In the genomic region with DNA sequence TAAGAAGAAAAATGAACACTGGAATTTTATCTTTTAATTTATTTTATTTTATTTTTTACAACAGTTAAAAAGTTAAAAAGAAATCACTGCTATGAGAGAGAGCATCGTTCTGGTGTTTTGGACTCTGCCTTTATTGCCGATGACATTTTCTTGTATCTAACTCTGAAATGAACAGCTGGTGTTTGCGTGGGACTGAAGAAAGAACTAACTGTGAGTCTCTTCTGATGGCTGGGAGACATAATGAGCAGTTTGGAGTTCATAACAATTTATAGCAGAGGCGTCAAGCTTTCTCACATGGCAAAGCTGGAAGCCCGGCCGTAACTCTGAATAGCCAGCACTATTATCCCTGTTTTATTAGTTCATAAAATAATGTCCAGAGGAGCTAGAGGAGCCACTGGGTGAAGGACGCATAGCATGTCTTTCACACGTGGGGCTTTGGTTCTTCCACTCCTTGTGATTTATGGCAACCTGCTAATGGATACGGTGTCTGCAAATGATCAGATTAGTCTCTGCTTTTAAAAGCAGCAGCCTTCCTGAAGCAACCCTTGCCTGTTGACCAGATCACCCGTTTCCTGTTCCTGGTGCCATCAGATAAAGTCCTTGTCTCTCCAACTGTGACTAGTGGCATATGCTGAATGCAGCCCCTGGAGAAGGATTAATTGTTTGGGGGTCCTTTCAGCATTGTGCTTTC, we compare ENCODE assay signal across 17 mouse cellular contexts. TPM values are rescaled to one million over a fixed set of nuclear protein-coding genes. Genes with fewer than 3 reads are reported as not detected.
DNase-seq lines count a peak whose midpoint lies in the region; ATAC-seq lines count a peak whose summit lies in the region.
"Had no signal": no experiment of that assay in that cellular context is flagged by ENCODE, and none has a peak within 500 bp of the region (broad histone marks: within the 10 kb centered on the region; RNA-seq: fewer than 3 reads in every experiment).

No protein-coding gene starts in this region.

- 46% methylated on average over 10 of the region's 10 CpGs for WGBS in forebrain, embryonic 15.5 days
- WGBS in forebrain, embryonic 11.5 days: 86% methylated on average over 10 of the region's 10 CpGs

- no peak for DNase-seq in forebrain, embryonic 11.5 days (ENCODE audit: low spot score)
- DNase-seq in left cerebral cortex, adult 9 months (ENCODE audit: low spot score in 2 of 2): peak; percentile 30 to 55
- no peak for DNase-seq in left cerebral cortex, postnatal 10 days (ENCODE audit: extremely low spot score in 1 of 2, low spot score in 2 of 2)
- DNase-seq in brain, embryonic 18.5 days (ENCODE audit: low read depth, low spot score): peak; percentile 18
- peak; percentile 12 for DNase-seq in mesoderm, embryonic 11.5 days (ENCODE audit: low read depth, low spot score)
- DNase-seq in cerebellum, adult 11-12 months: no peak
- DNase-seq: cerebellum, adult 2 months; embryo, embryonic 11 days; gastrocnemius, postnatal 10 days; kidney, postnatal 36 days had no signal

- H3K4me2 ChIP-seq in forebrain, embryonic 15.5 days (replicated peaks): no peak overlapping the region
- no peak overlapping the region for H3K4me2 ChIP-seq in forebrain, embryonic 11.5 days (ENCODE audit: low read depth, low read length, severe bottlenecking)
- H3K4me2 ChIP-seq: heart, embryonic 11.5 days; liver, embryonic 11.5 days; midbrain, embryonic 11.5 days had no signal

- H3K27me3 ChIP-seq in forebrain, embryonic 15.5 days: no peaks in the 10 kb centered on the region
- H3K27me3 ChIP-seq in forebrain, embryonic 11.5 days (ENCODE audit: control insufficient read depth, insufficient read depth, low read length): no peaks in the 10 kb centered on the region

- H3K27ac ChIP-seq in forebrain, embryonic 15.5 days (replicated peaks): peak overlapping the region; percentile 1; the same call in 1 of the 2 replicates
- no peak overlapping the region for H3K27ac ChIP-seq in forebrain, embryonic 11.5 days (ENCODE audit: low read depth, low read length)

- no peaks in the 10 kb centered on the region for H3K36me3 ChIP-seq in forebrain, embryonic 15.5 days
- H3K36me3 ChIP-seq in forebrain, embryonic 11.5 days (ENCODE audit: control insufficient read depth, insufficient read depth, low read length): no peaks in the 10 kb centered on the region

- intact Hi-C loops in left cerebral cortex, postnatal 10 days (cut with DNase I): no loop called here

- H3K4me3 ChIP-seq in forebrain, embryonic 15.5 days: no peak overlapping the region
- no peak overlapping the region for H3K4me3 ChIP-seq in forebrain, embryonic 11.5 days (ENCODE audit: low read depth, low read length)

- no peaks in the 10 kb centered on the region for H3K9me3 ChIP-seq in forebrain, embryonic 15.5 days
- no peaks in the 10 kb centered on the region for H3K9me3 ChIP-seq in forebrain, embryonic 11.5 days (ENCODE audit: control insufficient read depth, low read length)

- H3K9ac ChIP-seq in forebrain, embryonic 15.5 days (replicated peaks): no peak overlapping the region
- H3K9ac ChIP-seq in forebrain, embryonic 11.5 days (ENCODE audit: low read length): no peak overlapping the region

- ATAC-seq in forebrain, embryonic 15.5 days (replicated peaks): peak; percentile 38; the same call in 1 of the 2 replicates
- ATAC-seq in forebrain, embryonic 11.5 days (replicated peaks; ENCODE audit: low FRiP score): no peak
- ATAC-seq: inflammation-experienced regulatory T-cells, adult 6 months had no signal

- H3K4me1 ChIP-seq in forebrain, embryonic 15.5 days: peaks cover 11% of the 10 kb centered on the region
- H3K4me1 ChIP-seq in forebrain, embryonic 11.5 days (replicated peaks; ENCODE audit: control insufficient read depth, insufficient read depth, low read length): no peaks in the 10 kb centered on the region; the same call in 1 of the 2 replicates

RNA-seq across cellular contexts. Expression of a gene that starts 26.4 kb away (rescaled TPM):
- 0.08 TPM in 1 of 2 replicates, not detected in the other for polyA plus RNA-seq in forebrain, embryonic 15.5 days (2015; fragmentation: Nextera tagmentation; extraction: Ambion mirVana)
- not detected in 2 replicates for polyA plus RNA-seq in forebrain, embryonic 11.5 days (2014; fragmentation: Nextera tagmentation; extraction: Ambion mirVana)
- total RNA-seq in left cerebral cortex, postnatal 10 days (2021): 1 to 10 TPM in 1 of 2 experiments, under 1 TPM in 1; 0.84 to 1.3 TPM
- total RNA-seq: hematopoietic stem cell, adult 5-6 weeks had no signal
- polyA plus RNA-seq: cerebellum, adult 2 months; inflammation-experienced regulatory T-cells, adult 6 months; liver, embryonic 11.5 days; lung, embryonic 16.5 days; midbrain, embryonic 11.5 days had no signal

RNA-seq across cellular contexts. Expression of a gene that starts 33.9 kb away (rescaled TPM):
- polyA plus RNA-seq in forebrain, embryonic 15.5 days (2015; fragmentation: Nextera tagmentation; extraction: Ambion mirVana): 12.9 and 14.3 TPM in 2 replicates
- 26.5 and 27.9 TPM in 2 replicates for polyA plus RNA-seq in forebrain, embryonic 11.5 days (2014; fragmentation: Nextera tagmentation; extraction: Ambion mirVana)
- 10 to 100 TPM; 22.5 to 22.6 TPM for total RNA-seq in left cerebral cortex, postnatal 10 days (2021)

Comparison
In these comparisons a context has a peak if more than half of its experiments do, and no peak if none do; other contexts are left out.
1. DNase-seq: peak in left cerebral cortex, adult 9 months (2 of 2), brain, embryonic 18.5 days (single experiment) and mesoderm, embryonic 11.5 days (single experiment); none in forebrain, embryonic 11.5 days (single experiment), left cerebral cortex, postnatal 10 days (0 of 2) and cerebellum, adult 11-12 months (single experiment).